Mouse (Mus musculus): ENCODE results near the gene Kif21a. TPM values are rescaled to one million over a fixed set of nuclear protein-coding genes. Genes with fewer than 3 reads are reported as not detected.

The Kif21a gene
- polyA plus RNA-seq (2016; fragmentation: Nextera tagmentation; extraction: Ambion mirVana) = 1.9 and 2.0 TPM in 2 replicates

DNA sequence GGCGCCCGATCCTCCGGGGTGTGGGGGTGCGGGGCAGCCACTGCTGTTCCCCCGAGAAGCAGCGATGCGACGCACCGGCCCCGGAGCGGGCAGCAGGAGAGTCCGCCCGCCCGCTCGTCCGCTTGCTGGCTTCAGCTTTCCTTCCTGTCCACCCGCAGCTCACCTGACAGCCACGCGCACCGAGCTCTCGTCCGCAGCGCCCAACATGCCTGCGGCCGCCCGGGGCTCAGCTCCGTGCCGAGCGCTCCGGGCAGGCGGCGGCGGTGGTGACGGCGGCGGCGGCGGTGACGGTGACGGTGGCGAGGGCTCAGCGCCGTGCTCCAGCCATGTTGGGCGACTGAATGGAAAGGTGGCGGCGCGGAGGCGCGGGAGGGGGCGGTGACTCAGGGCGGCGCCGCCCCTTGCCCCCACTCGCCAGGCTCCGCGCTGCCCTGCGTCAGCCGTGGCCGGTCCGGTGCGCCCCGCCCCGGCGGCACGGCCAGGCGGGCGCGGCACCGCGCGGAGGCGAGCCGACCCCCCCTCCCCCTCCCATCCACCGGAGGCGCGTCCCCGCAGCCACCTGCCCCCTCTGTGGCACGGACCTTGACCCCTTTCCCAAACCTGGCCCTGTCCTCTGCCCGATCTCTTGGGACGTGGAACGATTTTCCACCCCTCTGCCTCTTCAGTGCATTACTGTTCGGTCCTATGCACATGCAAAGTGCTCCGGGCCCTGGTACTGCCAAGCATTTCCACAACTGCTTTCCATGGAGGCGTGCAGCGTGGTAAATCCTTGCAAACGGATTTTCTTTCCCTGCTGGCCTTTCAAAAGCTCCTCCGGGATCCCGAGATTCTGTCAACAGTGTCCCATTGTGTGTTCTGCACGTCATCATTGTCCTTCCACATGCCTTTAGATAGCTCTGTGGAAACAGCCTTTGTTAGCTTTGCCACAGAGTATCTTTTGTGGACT is at the start of gene Kif21a:
Gene Kif21a (minus strand): TSS at position 453 of the 946 bp plus-strand sequence.
- Histone ChIP-seq H3K9me3 (replicated peaks) (no peaks in the 10 kb centered on the region), H3K36me3 (no peaks in the 10 kb centered on the region), H3K4me1 (0 out of 2 replicates have a peak, but pooled peaks cover 9% of the 10 kb centered on the region), H3K9ac (peak within 1 kb of the TSS; percentile 75), H3K4me3 (peak within 1 kb of the TSS; percentile 72), H3K27ac (peak within 1 kb of the TSS; percentile 78), H3K27me3 (replicated peaks) (peaks cover 23% of the 10 kb centered on the region), H3K4me2 (peak within 1 kb of the TSS; percentile 95)
- ATAC-seq = peak; percentile 88
- 3% methylated on average over 76 of the region's 89 CpGs for WGBS (ENCODE audit: insufficient replicate concordance)

DNA sequence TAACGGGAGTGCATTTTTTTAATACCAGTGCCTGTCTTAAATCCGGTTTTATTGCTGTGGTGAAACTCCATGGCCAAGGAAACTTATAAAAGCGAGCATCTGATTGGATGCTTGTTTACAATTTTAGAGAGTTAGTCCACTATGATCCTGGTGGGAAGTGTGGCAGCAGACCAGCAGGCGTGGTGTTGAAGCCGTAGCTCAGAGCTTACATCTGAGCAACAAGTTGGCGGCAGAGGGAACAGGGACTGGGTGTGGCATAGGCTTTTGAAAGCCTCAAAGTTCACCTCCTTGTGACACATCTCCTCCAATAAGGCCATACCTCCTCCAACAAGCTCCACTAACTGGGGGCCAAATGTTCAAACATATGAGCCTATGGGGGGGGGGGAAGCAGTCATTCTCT is 46.9 kb upstream of the Kif21a start:
- H3K9me3 ChIP-seq (replicated peaks) = no peaks in the 10 kb centered on the region
- H3K9ac ChIP-seq = no peak overlapping the region
- H3K4me1 ChIP-seq = no peaks in the 10 kb centered on the region
- no peak overlapping the region for H3K27ac ChIP-seq
- H3K4me3 ChIP-seq = no peak overlapping the region
- H3K4me2 ChIP-seq = no peak overlapping the region
- H3K27me3 ChIP-seq (replicated peaks) = no peaks in the 10 kb centered on the region
- H3K36me3 ChIP-seq = no peaks in the 10 kb centered on the region
- no peak for ATAC-seq
- WGBS (ENCODE audit: insufficient replicate concordance) = 76% methylated on average over 6 of the region's 6 CpGs

DNA sequence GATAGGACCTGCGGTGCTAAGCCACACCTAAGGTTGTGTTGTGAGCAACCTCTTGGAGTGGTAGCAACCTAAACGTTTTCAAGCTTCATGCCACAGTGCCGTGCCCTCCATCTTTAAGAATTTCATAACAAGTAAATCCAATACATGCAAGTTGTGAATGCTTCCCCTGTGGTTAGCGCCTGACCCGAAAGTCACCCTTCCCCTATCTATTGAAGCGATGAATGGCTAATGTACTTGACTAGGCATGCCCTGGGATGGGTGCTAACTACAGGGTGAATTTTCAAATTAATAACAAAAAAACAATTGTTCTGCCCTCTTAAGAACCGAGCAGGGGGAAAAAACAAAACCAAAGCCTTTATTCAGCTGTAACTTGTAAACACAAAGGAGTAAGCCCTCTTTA is 39.7 kb upstream of the Kif21a start:
- 72% methylated on average over 7 of the region's 7 CpGs for WGBS (ENCODE audit: insufficient replicate concordance)
- Histone ChIP-seq H3K4me2 (no peak overlapping the region), H3K9ac (no peak overlapping the region), H3K27me3 (replicated peaks) (no peaks in the 10 kb centered on the region), H3K36me3 (no peaks in the 10 kb centered on the region), H3K4me1 (no peaks in the 10 kb centered on the region), H3K27ac (no peak overlapping the region), H3K4me3 (no peak overlapping the region), H3K9me3 (replicated peaks) (no peaks in the 10 kb centered on the region)
- ATAC-seq = no peak

GRCm38 (mm10) chr15:91088071-91088470 is 38.3 kb upstream of the Kif21a start:
- no peaks in the 10 kb centered on the region for H3K27me3 ChIP-seq (replicated peaks)
- H3K4me2 ChIP-seq = no peak overlapping the region
- no peak overlapping the region for H3K9ac ChIP-seq
- H3K4me3 ChIP-seq = no peak overlapping the region
- H3K27ac ChIP-seq = no peak overlapping the region
- H3K4me1 ChIP-seq = no peaks in the 10 kb centered on the region
- ATAC-seq = no peak
- WGBS (ENCODE audit: insufficient replicate concordance) = 75% methylated on average over 12 of the region's 12 CpGs
- H3K36me3 ChIP-seq = no peaks in the 10 kb centered on the region
- no peaks in the 10 kb centered on the region for H3K9me3 ChIP-seq (replicated peaks)

DNA sequence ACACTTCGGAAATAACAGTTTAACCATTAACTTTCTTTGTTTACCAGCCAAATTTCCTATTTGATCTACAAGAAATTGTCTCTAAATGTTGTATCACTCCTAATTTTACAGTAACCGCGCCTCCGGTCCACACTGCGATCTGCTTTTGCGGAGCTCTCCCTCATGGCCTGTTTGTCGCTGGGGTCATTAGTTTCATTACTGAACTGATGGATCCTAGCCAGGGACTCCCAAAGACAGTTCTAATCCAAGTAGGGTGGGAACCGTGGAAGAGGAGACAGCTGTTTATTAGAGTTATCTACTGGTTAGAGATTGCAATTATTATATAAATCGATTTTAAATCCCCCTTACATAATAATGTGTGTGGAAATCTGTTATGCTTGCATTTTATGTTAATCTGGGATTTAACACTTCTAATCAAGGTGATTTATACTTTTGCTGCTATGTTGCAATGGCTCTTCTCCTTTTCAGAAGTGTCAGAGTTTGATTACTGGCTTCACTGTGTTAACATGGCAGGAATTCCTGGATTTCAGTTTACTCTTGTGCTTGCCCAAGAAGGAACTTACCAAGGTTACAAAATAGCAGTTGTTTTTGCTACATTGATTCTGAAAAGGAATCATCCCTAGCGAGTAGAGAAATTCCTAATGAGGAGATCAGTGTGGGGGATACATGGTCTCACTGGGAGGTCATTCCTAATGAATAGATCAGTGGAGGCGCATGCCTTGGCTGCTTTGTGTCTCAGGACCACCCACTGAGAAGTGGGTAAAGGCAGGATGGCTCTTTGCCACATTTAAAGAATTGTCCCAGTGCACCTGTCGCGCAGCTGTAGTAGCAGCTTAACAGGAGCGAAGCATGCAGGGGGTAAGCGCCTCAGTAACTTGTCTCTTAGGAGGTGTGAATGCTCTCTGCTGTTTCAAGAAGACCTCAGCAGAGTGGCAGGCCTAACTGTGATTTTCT is 28.0 kb upstream of the Kif21a start:
- no peaks in the 10 kb centered on the region for H3K9me3 ChIP-seq (replicated peaks)
- no peak for ATAC-seq
- no peaks in the 10 kb centered on the region for H3K4me1 ChIP-seq
- no peak overlapping the region for H3K4me3 ChIP-seq
- no peaks in the 10 kb centered on the region for H3K36me3 ChIP-seq
- WGBS (ENCODE audit: insufficient replicate concordance) = 40% methylated on average over 15 of the region's 15 CpGs
- H3K9ac ChIP-seq = no peak overlapping the region
- no peak overlapping the region for H3K27ac ChIP-seq
- peaks cover 6% of the 10 kb centered on the region; the same call in 1 of the 2 replicates for H3K27me3 ChIP-seq (replicated peaks)
- H3K4me2 ChIP-seq = no peak overlapping the region

GRCm38 (mm10) chr15:91072440-91072839 is 22.7 kb upstream of the Kif21a start:
- H3K27me3 ChIP-seq (replicated peaks) = peaks cover 6% of the 10 kb centered on the region; the same call in 1 of the 2 replicates
- H3K36me3 ChIP-seq = no peaks in the 10 kb centered on the region
- H3K9me3 ChIP-seq (replicated peaks) = no peaks in the 10 kb centered on the region
- 83% methylated on average over 1 of the region's 1 CpGs for WGBS (ENCODE audit: insufficient replicate concordance)
- H3K27ac ChIP-seq = no peak overlapping the region
- no peak overlapping the region for H3K9ac ChIP-seq
- no peak for ATAC-seq
- no peak overlapping the region for H3K4me3 ChIP-seq
- H3K4me1 ChIP-seq = no peaks in the 10 kb centered on the region
- no peak overlapping the region for H3K4me2 ChIP-seq

GRCm38 (mm10) chr15:91064310-91064826 is 14.6 kb upstream of the Kif21a start:
- no peaks in the 10 kb centered on the region for H3K36me3 ChIP-seq
- no peak overlapping the region for H3K9ac ChIP-seq
- no peak for ATAC-seq
- H3K4me1 ChIP-seq = no peaks in the 10 kb centered on the region
- H3K4me2 ChIP-seq = no peak overlapping the region
- no peaks in the 10 kb centered on the region for H3K9me3 ChIP-seq (replicated peaks)
- H3K4me3 ChIP-seq = no peak overlapping the region
- WGBS (ENCODE audit: insufficient replicate concordance) = 79% methylated on average over 12 of the region's 12 CpGs
- H3K27me3 ChIP-seq (replicated peaks) = no peaks in the 10 kb centered on the region
- H3K27ac ChIP-seq = no peak overlapping the region

GRCm38 (mm10) chr15:91063845-91064244 is 14.1 kb upstream of the Kif21a start:
- Histone ChIP-seq H3K4me2 (no peak overlapping the region), H3K9ac (no peak overlapping the region), H3K4me1 (no peaks in the 10 kb centered on the region), H3K36me3 (no peaks in the 10 kb centered on the region), H3K4me3 (no peak overlapping the region), H3K27me3 (replicated peaks) (no peaks in the 10 kb centered on the region), H3K27ac (no peak overlapping the region), H3K9me3 (replicated peaks) (no peaks in the 10 kb centered on the region)
- no peak for ATAC-seq
- 59% methylated on average over 7 of the region's 7 CpGs for WGBS (ENCODE audit: insufficient replicate concordance)

DNA sequence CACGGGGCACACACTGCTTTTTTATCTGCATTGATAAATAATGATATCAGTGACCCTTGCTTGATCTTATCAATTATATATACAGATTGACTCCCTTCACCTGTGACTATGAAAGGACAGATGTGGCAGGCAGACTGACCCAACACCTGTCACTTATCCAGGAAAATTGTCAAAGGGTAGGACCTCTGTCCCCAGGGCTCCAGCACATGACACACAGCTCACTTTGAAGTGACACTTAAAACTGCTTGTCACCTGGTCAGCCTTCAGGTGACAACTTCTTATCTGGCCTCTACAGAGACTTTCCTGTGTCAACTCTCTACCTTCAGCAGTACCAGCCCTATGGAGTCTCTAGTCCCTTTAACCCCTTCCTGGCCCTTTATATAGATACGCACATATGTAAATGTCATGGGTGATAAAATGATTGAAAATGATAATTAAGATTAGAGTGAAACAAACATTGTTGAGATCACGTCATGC is 7.2 kb upstream of the Kif21a start:
- H3K36me3 ChIP-seq = no peaks in the 10 kb centered on the region
- ATAC-seq = no peak

DNA sequence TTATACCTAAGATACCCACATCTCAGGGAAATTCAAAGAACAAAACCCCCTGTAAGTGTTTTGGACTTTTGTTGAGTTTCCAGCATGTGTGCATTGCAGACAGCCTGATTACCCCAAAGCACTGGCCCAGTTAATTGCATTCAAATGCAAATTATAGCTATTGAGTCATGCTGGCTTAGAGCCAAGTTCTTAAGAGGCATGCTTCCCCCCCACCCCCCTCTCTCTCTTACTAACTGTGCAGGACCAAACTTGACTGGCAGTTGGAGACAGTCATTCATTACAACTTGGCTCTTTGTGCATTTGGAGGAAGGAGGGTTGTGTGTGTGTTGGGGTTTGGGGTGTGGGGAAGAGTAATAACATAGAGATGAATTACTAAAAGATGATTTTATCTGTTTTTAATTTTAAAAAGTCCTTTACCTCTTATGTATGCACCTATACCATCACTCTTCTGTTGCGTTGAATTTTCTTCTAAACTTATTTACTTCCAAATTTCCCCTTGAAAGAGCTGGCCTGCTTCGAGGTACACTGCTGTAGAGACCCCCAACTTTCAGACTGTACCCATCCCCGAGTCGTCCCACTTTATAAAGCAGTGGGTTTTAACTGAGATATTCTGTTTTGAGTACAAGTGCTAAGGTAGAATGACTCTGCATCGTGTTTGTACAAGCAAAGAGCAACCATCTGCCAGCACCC is 6.6 kb upstream of the Kif21a start:
- 42% methylated on average over 5 of the region's 5 CpGs for WGBS (ENCODE audit: insufficient replicate concordance)
- no peak overlapping the region for H3K9ac ChIP-seq
- ATAC-seq = no peak

More for the DNA sequence above, 7.2 kb upstream of the Kif21a start:
- H3K4me1 ChIP-seq = no peaks in the 10 kb centered on the region
- no peak overlapping the region for H3K4me3 ChIP-seq
- 55% methylated on average over 3 of the region's 3 CpGs for WGBS (ENCODE audit: insufficient replicate concordance)
- H3K4me2 ChIP-seq = no peak overlapping the region
- H3K27me3 ChIP-seq (replicated peaks) = no peaks in the 10 kb centered on the region
- H3K9ac ChIP-seq = no peak overlapping the region
- H3K27ac ChIP-seq = no peak overlapping the region
- no peaks in the 10 kb centered on the region for H3K9me3 ChIP-seq (replicated peaks)

DNA sequence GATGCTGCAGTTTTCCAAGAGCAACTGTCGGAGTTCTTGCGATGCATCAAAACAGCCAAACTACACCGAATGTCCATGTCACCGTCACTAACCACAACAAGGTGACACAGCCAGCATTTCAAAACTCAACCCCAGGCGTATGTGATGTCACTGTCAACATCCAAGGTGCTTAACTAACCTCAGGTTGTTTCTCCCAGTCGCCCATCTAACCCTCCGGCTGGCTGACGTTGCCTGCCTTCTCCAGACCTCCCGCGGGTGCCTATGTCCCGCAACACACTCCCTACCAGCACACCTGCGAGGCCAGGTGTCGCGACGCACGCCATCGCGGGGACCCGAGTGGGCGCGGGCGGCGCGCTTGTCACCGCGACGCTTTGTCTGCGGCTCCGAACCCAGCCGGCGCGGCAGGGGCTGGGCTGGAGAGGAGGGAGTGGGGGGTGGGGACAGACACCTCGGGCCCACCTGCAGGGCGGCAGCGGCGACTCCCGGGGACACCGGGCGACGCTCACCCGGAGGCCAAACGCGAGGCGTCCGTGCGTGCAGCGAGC is 725 bp downstream of the Kif21a start:
- peak overlapping the region; percentile 95 for H3K4me2 ChIP-seq
- H3K27ac ChIP-seq = peak overlapping the region; percentile 78
- 2% methylated on average over 47 of the region's 47 CpGs for WGBS (ENCODE audit: insufficient replicate concordance)
- peaks cover 23% of the 10 kb centered on the region for H3K27me3 ChIP-seq (replicated peaks)
- peak overlapping the region; percentile 75 for H3K9ac ChIP-seq
- 0 out of 2 replicates have a peak, but pooled peaks cover 9% of the 10 kb centered on the region for H3K4me1 ChIP-seq
- no peaks in the 10 kb centered on the region for H3K9me3 ChIP-seq (replicated peaks)
- peak; percentile 10 for ATAC-seq
- no peaks in the 10 kb centered on the region for H3K36me3 ChIP-seq
- H3K4me3 ChIP-seq = peak overlapping the region; percentile 72

More for the DNA sequence above, 6.6 kb upstream of the Kif21a start:
- Histone ChIP-seq H3K4me3 (no peak overlapping the region), H3K27me3 (replicated peaks) (no peaks in the 10 kb centered on the region), H3K4me2 (no peak overlapping the region), H3K4me1 (no peaks in the 10 kb centered on the region), H3K9me3 (replicated peaks) (no peaks in the 10 kb centered on the region), H3K27ac (no peak overlapping the region), H3K36me3 (no peaks in the 10 kb centered on the region)
